Mouse (Mus musculus) frontal cortex, postnatal 10 days (tissue): ENCODE measurements around the gene Rabif.
A peak's percentile ranks its signal among the peaks of the same experiment; 100 is the strongest.

Experiments
- DNase-seq, 2 experiments: peaks; one replicate each; pipeline ENCODE4 v3.0.0; 2022; ENCODE audit warnings: low spot score in 2 of 2, mixed read lengths in 1 of 2

Gene Rabif

DNA sequence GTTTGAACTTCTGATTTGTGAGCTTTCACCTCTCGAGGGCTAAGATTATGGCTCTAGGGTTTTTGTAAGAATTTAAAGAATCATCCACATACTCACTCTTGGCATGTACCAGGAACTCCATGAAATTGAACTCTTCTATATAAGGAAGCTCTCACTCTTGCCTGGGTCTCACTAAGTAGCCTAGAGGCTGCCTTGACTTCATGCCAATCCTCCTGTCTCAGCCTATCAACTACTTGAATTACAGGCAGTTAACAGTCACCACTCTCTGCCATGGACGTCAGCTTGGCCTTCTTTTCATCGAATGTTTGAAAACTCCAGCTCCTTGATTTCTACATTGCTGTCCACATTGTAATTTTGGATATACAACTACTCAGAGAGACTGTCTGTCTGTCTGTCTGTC lies 57.9 kb downstream of the Rabif start:
- DNase-seq, result no peak

DNA sequence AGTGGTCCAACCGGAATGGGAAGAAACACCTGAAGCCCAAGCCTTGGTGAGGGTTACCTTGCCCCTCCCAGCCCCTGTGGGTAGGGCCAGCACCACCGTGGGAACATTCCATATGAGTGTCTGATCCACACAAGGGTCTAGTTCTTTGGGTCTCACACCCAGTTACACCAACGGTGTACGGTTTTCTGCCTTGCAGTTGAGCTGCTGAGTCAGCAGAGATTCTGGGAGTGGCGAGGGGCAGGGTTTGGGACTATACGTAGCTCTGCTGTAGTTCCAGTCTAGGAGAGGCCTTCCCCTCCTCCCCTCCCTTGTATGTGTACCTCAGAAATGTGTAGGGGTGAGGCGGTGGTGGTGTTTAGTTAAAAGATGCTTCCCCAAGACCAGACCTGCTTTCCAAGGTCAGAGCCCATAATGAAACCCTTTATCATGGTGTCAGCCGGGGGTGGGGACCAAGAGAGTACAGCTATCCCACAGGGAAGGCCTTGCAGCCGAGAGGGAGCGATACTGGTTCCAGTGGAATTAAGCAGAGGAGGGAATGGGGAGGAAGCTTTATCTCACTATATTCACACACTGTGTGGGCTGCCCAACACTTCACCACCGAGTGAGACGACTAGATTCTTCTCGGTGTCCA lies 60.9 kb downstream of the Rabif start:
- DNase-seq, result no peak

DNA sequence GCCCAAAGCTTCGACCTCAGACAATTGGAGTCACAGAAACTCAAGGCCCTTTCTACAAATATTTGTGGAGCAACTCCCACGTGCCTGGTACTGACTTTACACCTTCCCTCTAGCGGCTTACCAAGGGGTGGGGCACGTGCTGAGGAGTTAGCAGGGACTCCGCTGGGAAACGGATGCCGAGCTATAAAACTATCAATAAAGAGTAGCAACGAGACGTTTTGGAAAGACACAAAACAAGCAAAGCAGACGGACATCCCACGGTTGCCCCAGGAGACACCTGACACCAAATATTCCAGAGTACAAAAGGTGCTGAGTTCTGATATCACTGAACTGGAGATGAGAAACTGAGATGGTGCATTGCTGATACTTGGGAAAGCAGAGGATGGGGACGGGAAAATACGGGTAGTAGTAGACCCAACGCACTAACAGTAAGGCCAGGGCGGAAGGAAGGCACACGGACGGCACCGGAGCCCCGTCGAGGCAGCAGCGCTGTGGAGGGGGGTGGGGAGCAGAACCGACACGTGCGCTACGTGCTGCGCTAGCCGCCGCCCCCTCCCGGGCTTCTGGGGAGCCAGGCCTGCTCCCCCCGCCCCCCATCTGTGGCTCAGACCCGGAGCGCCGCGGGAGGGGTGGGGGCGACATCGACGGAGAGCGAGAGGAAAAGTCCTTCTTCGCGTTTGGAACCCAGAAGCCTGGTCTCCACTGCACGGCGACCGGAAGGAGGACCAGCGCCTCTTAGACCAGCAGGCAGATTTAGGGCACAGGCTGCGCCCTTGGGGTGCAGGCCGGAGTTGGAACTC lies 61.6 kb downstream of the Rabif start:
- peak; percentile 66 to 69 for DNase-seq

DNA sequence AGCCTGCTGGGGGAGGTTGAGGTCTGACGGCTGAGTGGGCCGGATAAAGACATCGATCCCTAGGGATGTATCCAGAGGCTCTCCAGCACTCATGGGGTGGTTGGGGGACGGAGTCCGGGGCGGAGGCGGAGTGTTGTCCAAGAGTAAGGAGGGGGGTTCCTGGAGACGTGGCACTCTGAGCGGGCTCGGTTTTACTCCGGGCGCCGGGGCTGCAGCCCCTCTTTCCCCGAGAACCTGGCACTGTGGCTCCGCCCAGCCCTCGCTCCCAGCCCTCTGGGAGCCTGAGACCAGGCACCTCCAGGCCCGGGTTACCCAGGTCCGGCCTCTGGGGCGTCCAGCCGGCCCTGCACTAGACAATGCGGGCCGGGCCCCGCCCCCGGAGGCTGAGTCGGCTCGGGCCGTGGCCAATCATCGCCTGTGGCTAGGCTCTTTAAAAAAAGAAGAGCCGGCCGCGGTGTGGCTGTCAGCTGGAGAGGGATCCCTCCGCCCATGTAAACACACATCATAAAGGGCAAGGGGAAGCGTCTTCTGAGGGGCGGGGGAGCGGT lies 62.3 kb downstream of the Rabif start:
- peak; percentile 92 to 94 for DNase-seq
